Mouse (Mus musculus) fat pad, adult 2 months (tissue): ENCODE data around the gene Astn2.

Experiments used
- DNase-seq: peaks from one replicate; pipeline ENCODE4 v3.0.0-alpha.2; 2011; ENCODE audit warnings: low read depth, low spot score; ENCODE audit errors: extremely low read depth

Gene Astn2

DNA sequence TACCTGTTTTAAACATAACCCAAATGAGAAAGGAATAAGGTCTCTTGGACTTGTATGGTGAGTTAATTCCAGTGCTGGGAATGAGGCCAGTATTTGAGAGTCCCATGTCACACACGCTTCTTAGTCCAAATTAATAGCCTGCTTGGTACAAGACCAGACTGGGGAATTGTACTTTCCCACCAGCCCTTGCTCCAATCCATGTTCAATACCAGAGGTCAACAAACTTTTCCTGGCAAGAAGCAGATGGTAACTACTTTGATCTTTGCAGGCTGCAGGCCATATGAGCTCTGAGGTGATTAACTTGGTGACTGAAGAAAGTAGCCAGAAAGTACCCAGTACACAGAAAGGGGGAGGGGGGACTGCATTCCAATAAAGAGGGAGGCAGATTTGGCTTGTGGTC lies 91.7 kb downstream of the Astn2 start:
- no peak for DNase-seq

DNA sequence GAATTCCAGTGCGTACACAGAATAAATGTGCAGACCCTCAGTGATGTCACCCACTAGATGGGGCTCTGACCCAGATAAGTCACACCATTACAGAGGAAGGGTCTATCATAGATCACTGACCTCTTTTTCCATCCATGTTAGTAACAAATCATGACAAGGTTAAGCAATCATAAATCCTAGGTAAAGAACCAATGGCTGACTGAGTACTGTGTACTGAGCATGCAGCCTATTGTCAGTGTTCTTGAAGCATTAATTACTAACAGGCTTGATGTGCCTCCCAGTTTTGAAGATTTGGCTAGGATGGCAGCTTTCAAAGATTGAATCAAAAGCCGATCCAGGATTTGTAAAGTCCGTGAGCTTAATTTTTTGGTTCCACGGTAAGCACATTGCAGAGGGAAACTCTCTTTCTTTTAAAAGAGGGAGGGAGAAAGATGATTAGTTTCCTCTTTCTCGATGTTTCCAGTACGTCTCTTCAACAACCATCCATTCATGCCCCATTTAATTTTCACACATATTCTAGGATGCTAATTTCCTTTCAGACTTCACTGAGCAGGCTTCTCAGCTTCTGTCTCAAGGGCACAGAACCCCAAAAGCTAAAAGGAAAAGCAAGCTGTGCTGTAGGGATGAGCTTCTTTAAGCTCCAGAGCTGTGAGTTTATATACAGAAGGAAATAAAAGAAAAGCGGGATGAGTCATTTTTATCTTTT lies 93.9 kb downstream of the Astn2 start:
- no peak for DNase-seq

DNA sequence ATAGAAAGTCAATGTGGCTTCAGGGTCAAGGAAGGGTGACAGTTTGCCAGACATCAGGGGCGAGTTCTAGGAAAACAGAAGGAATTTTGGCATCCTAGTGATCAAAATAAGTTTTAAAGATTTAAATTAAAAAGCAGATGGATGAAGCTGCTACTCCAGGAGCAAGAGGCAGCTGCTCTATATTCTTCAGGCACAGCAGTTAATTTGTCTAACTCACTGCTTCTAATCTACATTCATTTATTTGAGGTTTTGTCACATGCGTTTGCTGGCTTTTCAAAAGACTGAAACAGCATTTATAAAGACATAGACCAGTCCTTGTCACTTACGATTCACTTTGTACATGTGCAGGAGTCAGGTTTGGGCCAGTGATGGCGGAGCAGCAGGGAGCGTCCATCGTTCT lies 98.0 kb downstream of the Astn2 start:
- no peak for DNase-seq

DNA sequence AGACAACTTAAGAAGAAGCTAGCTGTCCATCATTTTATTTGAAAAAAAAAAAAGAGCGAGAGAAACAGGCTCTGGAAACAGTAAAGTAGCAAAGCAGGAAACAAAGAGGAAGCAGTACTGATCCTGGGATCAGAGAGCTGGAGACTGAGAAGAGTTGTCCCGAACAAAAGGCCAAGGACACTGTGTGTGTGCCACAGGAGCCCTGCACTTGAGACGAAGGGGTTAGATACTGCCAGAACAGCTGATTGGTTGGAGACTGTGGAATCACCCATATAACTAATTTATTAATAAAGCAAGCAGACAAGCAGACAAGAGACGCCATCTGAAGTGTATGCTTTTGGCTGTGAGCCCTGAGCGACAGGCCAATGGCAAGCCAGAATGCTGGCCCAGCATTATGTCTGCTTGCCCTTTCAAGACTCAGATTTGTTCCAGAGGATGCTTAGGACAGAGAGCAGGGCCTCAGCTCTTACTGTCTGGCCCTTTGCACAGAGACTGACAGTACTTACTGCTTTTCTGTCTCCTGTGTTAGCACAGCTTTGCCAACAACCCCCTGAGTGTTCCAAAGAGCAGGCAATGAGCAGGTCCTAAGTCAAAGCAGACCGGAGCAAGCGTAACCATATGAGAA lies 101.6 kb downstream of the Astn2 start:
- DNase-seq, result no peak

DNA sequence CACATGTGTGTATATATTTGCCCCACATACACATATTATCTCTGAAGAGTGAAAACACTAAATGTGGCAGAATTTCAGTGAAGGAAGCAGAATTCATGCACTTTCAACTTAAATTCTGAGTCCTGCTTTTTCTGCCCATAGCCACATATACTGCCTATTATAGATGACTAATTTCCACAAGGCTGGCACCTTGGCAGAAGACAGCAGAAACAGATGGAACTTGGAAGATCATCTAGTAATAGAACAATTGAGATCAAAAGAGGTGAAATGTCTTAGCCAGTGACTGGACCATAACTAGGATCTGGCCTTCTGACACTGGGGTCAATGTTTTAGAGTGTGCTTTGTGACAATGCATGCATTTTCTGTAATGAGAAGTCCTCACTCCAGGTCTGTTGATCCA lies 119.4 kb downstream of the Astn2 start:
- DNase-seq, result no peak

DNA sequence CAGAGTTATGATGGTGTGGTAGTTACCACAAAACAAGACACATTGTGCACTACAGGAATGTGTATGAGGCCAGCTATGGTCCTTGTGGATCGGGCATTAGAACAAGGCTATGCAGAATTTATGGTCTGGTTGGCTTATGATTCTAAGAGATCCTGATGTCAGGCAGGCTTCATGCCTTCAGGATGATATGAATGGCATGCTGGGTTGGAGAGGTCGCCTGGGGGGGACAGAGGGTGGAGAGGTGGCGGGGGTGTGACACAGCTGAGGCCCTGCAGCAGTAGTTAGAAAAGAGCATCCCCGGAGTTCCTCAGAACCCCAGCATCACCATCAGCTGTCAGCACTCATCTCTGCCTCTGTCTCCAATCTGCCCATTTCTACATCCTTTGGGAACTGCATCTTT lies 128.3 kb downstream of the Astn2 start:
- DNase-seq, result no peak

DNA sequence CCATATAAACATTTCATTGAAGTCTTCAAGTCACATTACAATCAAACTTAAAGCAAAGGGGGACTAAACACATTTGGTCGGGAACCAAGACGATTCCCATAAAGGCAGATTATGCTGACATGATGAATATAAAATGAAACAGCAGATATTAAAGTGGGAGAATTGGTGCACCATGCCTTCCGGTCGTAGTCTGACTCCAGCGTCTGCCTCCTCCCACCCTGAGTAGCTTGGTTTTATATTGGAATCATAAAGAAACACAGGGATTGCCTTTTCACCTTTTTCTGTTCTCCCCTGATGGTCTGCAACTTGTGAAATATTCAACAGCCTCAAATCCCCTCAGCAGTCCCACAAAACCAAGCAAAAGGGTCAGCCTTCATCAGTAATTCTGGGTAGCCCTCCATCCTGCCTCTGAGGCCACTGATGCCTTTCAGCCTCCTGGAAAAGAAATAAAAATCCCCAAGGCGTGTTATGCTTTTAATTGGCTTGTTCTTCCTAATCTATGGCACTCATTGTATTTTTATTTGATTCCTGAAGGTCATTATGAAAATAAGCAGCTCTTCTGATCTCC lies 132.8 kb downstream of the Astn2 start:
- DNase-seq, result no peak

DNA sequence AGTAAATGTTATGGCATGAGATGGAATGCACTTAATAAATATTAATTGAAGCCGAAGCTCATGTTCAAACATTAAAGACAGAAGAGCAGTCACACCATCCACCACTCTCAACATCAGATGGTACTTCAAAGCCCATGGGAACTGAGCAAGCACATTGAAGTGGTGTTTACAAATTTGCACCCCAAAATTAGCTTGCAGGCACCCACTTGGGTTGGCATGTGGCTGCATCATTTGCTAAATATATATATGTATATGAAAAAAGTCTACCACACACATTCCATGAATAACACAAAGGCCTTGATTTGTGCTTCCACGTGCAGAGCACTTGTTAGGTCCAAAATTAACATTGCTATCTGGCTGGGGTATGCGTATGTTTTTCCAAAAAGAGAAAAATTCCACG lies 140.4 kb downstream of the Astn2 start:
- no peak for DNase-seq

DNA sequence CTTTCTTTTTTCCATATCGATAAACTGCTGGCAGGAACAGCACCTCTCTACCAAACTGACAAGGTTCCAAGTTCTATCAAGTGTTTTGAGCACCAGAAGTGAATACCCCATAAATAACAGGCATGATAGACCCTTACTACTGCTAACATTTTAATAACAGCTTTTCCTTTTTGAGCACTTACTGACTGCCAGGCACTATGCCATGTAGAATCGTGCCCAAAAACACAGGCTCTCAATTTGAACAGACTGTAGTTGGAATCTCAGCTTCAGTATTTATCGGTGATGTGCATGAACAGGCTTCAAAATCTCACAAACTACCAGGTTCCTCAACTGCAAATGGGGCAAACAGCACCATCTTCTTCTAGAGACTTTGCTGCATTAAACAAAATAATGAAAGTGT lies 143.1 kb downstream of the Astn2 start:
- no peak for DNase-seq

DNA sequence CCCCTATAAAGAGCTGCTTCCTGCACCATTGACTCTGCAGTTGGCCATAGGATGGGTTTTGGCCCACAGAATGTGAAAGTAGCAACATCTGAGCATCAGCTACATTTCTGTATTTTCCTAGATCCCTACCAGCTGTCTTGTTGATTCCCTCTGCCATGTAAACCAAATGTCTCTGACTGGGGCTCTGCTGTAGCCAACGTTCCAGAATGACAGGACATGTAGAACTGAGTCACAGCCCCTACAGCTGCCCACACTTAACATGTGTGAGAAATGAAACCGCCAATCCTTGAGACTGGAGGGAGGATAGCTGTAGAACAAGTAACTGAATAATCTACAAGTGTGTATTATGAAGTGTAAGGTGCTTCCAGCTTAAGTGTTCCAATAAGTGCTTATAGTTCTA lies 145.5 kb downstream of the Astn2 start:
- DNase-seq, result no peak

DNA sequence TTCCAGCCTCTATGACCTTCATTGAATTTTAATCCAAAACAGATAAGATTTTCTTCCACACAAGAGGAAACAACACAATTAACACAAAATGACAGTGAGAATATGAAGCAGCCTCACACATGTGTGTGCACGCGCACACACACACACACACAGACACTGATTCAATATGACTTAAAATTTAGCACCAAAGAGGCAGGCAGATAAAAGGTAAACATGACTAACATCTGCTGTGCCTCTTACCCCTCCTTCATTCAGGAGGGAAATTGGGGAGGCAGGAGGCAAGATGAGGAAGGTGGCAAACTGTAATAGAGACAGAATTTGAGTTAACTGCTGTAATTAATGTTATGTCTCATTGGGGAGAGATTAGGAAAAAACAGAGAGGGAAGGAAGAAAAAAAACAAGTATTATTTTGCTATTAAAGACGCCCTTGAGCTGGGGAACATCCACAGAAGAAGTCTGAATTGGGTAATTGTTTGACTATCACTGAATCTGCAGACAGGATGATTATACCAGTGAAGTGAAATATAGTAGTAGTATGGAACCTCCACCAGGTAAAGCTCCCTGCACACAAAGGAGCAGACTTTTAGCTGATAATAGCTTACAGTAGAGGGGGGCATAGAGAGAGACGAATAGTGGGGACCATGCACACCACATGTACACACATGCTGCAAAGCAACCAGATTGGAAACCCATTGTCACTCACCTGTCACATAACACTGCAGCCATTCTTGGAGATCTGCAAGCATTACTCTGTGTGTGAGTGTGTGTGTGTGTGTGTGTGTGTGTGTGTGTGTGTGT lies 149.5 kb downstream of the Astn2 start:
- no peak for DNase-seq

DNA sequence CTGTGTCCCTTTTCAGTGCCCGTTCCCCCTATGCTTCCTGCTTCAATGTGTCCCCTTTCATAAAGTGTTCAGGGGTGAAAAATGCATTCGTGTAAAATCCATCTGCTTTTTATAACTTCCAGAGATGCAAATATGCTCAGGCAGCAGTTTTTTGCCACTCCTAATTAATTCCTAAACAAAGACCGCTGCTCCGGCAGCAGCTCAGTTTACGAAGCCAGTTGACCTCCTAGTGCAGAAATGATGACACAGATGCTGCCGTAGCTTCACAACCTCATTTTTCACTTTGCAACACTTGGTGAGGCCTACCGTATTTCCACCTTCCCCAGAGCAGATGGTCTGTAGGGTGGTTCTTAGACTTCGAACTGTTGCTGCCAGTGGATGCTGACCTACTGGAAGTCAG lies 155.9 kb downstream of the Astn2 start:
- no peak for DNase-seq

DNA sequence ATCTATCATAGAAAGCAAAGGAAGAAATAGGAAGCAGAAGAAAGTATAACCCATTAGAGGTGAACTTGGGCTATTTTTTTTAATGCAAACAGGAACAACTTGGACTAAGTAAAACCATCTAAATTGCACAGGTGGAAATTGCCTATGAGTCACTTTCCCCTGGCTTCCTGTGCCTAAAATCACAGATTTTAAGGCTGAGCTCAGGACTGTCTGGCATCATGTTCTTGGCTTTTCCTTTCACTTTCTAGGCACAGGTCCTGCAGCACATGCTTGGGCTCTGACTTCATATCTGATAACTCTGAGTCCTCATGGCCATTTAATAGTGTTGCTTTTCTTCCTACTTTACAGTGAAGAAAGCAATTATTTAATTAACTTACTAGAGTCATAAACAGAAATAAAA lies 161.7 kb downstream of the Astn2 start:
- no peak for DNase-seq

DNA sequence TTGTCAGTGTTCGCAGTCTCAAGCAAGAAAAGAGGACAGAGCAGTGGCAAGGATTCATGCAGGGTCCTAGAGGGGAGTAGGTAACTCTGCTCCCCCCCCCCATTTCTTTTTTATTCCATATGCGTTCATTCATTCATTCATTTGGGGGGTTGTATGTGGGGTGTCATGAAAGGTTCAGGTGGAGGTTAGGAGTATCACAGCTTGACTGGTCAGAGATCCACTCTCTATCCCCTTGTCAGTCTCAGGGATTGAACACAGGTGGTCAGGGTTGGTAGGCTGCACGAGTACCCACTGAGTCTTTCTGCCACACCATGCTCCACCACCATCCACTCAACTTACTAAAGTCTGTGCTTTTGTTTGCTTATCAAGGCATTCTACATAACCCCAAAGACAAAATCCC lies 171.6 kb downstream of the Astn2 start:
- no peak for DNase-seq

DNA sequence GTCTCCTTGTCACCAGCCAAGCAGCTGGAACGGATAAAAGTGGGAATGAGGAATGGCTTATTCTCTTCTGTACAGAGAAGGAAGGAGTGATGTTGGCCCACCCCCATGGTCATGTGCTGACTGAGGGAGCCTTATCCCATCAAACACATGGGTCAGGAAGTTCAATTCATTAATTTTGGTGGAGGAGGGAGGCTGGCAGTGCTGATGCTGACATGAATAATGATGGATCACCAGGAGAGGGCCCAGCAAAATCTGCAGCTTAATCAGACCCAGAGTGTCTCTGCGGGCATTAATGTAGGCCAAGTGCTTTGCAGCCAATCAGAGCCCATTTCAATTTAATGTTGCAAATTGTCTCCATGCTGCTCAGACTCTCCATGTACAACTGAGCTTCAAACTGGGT lies 172.1 kb downstream of the Astn2 start:
- DNase-seq, result no peak

DNA sequence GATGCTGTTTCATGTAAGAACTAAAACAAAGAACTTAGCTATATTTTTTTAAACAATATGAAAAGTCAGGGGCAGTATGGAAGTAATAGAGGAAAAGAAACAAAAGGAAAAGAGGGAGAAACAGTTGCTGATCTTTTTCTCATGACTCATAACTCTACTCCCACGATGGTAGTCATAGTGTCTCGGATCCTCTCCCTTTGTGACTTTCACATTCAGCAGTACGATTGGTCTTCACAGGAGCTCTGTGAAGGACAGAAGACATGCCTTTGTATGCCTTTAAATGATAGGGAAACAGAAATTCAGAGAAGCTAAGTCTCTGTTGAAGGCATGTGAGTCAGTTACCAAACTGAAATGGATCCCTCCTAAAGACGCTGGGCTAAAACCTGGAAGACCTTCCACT lies 173.7 kb downstream of the Astn2 start:
- no peak for DNase-seq

DNA sequence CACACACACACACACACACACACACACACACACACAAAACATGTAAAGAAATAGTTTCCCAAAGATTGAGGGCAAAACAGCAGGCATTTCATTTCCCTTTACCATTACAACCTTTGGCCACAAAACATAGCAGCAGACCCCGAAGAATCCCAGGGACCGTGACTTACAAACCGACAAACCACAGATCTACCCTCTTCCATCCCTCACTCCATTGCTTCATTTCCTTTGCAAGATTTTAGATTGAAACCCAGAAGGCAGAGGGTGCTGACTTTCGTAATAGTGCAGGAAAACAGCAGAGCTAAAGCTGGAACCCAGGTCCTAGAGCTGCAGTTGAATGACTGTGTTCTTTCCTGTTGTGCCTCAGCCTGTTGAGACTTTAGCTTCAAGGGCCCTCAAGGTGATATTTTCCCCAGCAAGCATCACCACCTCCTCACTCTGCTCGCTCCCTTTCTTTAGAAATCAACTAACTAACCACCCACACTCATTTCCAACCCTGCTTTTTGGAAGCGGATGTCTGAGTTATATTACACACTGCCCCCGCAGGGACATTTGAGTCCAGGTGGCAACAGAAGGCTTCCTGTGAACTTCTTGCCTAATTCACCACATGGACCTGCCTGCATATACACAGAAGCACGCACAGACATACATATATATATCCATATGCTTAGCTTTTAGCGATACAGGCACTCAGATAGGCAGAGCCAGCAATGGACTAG lies 181.7 kb downstream of the Astn2 start:
- no peak for DNase-seq

DNA sequence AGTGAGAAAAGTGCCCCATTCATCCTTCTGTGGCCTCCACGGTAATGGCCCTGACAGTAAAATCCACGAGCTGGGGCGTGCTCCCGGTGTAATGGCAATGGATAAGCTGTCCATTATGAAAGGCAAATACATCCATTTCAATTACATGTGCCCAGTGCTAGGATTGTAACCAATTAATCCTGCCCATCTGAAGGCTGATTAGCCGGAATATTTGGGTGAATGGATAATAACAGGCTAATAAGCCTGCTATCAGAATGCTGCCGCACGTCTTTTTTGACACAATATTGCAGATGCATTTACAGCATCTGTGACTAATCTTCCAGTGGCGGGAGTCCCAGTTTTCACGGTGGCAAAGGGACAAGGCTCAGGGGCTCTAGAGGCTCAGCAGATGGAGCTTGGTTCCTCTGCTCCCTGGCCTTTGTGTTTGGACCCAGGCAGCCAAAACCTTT lies 189.2 kb downstream of the Astn2 start:
- no peak for DNase-seq

DNA sequence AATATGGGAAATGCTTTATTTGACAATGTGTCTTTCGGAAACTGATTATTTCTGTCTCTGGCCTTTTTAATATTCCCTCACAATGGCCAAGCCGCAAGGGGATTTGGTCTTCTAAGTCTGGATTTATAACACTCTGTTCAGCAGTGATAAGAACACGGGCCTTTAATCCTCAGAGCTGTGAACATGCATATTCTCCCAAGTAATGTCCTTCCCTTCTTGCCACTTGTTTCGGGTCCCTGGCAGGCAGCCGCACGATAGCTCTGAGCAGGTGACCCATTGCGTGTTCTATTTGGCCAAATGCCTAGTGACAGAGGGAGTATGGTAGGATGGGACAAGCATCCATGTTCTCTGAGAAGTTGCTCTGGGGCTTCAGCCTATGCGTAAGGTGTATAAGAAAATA lies 214.8 kb downstream of the Astn2 start:
- no peak for DNase-seq

DNA sequence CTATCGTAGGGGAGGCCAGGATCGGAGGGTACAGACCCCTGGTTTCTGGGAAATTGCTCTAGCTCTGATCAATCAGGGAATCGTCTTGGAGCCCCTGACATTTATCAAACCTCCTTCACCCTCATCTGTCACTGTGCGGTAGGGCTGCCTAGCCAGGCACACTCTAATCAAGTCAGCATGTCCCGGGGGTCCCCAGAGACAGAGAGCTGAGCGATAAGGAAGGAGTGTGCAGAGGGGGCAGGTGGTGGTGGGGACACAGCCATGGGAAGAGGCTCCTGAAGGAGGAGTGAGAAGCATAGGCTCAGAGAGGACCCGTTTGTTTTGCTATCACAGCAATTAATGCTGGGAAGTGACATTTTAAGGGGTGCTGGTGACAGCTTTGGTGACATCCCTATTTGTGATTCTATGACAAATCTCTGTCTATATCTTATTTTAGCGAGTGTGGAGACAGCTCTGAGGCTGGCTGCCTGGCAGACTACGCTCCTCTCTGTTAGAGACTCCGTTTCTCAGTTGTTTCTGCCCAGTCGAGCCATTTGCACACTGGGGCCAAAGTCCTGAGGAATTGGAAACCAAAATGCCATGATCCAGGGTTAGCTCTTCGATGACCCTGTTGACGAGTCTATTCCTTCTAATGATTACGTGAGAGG lies 228.4 kb downstream of the Astn2 start:
- no peak for DNase-seq

DNA sequence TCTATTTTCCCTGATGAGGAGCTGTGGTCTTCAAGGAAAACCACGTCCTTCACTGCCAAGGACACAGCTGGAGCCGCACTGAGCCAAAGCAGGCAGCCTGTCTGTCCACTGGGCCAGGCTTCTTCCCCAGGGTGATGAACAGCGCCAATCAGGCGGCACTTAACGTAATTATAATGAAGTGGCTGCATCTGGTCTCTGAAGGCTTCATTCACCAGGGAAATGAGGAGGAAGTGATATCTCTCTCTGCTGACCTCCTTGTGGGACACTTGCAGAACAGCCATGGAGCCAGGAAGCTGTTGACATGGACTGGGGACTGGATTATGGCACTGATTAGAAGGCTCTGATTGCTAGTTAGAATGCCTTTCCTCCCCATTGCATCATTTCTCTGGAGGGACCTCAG lies 232.8 kb downstream of the Astn2 start:
- DNase-seq, result no peak
